Mouse (Mus musculus): ENCODE results near the gene Tnrc18. TPM values are rescaled to one million over a fixed set of nuclear protein-coding genes. Genes with fewer than 3 reads are reported as not detected.

Tnrc18 gene
- polyA plus RNA-seq, 1 experiment, result 13.9 TPM

DNA sequence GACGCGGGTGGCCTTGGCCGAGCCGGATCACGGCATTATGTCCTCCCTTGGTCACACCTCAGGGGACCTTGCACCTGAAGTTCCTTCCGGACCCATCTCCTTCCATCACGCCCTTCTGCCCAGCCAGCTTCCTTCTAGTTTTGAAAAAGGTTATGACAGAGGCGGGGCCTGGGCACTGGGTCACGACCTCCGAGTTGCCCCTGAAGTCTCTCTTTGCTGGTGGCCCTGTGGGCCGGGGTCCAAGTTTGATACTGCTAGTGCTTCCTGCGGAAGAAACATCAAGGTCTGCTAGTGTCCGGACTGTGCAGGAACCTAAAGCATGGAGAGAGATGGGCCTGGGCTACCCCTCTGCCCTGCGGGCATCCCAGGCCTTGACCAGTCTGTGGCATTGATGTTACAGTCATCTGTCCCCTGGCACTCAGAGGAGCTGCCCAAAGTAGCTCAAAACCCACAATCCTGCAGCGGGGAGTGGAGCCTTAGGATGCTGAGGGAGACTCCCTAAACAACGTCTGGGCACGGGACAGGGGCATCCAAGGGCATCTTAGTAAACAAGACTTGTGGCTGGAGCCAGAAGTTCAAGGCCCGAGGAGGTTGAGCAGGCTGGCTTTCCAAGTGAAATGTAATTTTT is 114.8 kb downstream of the Tnrc18 start:
- H3K4me1 ChIP-seq (ENCODE audit: control insufficient read depth, insufficient read depth, low read length), result no peaks in the 10 kb centered on the region

DNA sequence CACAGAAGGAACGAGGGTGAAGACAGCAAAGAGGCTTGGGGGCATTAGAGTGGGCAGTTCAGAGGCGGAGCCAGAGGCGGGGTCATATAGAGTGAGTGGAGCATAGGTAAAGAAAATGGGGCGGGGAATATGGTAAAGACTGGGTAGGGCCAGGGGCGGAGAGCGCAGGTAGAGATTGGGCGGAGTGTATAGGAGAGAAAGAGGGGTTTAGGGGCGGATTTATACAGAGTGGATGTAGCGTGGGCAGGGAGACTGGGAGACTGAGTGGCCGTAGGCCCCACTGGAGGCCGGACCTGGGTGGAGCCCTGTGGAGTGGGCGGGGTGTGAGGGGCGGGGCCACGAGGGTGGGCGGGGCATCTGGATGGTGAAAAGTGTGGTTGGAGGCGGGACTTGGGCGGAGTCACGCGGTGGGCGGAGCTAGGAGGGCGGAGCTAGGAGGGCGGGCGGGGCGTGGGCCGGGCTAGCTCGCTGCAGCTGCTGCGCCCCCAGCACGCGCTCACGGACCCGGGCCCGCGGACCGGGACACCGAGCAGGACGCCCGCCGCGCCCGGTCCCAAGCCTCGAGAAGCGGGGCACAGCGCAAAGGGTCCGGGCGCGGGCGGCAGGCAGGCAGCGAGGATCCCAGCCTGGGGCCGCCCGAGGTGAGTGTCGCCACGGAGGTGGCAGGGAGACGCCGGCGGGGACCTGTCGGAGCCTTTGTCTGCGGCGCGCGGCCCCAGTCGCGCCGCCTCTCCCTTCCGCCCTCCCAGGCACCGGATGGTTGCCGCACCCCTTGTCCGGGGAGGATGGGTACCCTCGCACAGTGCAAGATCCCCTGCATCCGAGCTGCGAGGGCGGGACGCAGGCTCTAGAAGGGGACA is 115.6 kb downstream of the Tnrc18 start:
- peak overlapping the region; percentile 63 for H3K4me3 ChIP-seq (ENCODE audit: low read depth, low read length)
- no peak overlapping the region for H3K27ac ChIP-seq (ENCODE audit: insufficient read depth, low read length)
- no peak for TF ChIP-seq POLR2A (IDR thresholded peaks at IDR 0.05; ENCODE audit: insufficient read depth, low read length)
- no peak for TF ChIP-seq CTCF (IDR thresholded peaks at IDR 0.05; ENCODE audit: low read depth, low read length)
- no peak for TF ChIP-seq EP300 (IDR thresholded peaks at IDR 0.05; ENCODE audit: insufficient read depth, low read depth, low read length)
- no peaks in the 10 kb centered on the region for H3K27me3 ChIP-seq (ENCODE audit: control insufficient read depth, insufficient read depth, low read length, poor library complexity, severe bottlenecking)
- no peaks in the 10 kb centered on the region for H3K9me3 ChIP-seq (replicated peaks; ENCODE audit: control insufficient read depth, insufficient read depth, low read length, poor library complexity, severe bottlenecking)
- no peaks in the 10 kb centered on the region for H3K4me1 ChIP-seq (ENCODE audit: control insufficient read depth, insufficient read depth, low read length)
- H3K36me3 ChIP-seq (ENCODE audit: control insufficient read depth, insufficient read depth, low read length, poor library complexity, severe bottlenecking), result no peaks in the 10 kb centered on the region
- peak overlapping the region; percentile 64 for H3K9ac ChIP-seq (ENCODE audit: low read depth, poor library complexity, severe bottlenecking)

More for the DNA sequence above, 114.8 kb downstream of the Tnrc18 start:
- Histone ChIP-seq H3K4me3 (ENCODE audit: low read depth, low read length) (peak overlapping the region; percentile 62), H3K9ac (ENCODE audit: low read depth, poor library complexity, severe bottlenecking) (peak overlapping the region; percentile 64), H3K27ac (ENCODE audit: insufficient read depth, low read length) (no peak overlapping the region), H3K36me3 (ENCODE audit: control insufficient read depth, insufficient read depth, low read length, poor library complexity, severe bottlenecking) (no peaks in the 10 kb centered on the region), H3K27me3 (ENCODE audit: control insufficient read depth, insufficient read depth, low read length, poor library complexity, severe bottlenecking) (no peaks in the 10 kb centered on the region), H3K9me3 (replicated peaks; ENCODE audit: control insufficient read depth, insufficient read depth, low read length, poor library complexity, severe bottlenecking) (no peaks in the 10 kb centered on the region)
- TF ChIP-seq CTCF (IDR thresholded peaks at IDR 0.05; ENCODE audit: low read depth, low read length), result no peak
- TF ChIP-seq POLR2A (IDR thresholded peaks at IDR 0.05; ENCODE audit: insufficient read depth, low read length), result no peak
- no peak for TF ChIP-seq EP300 (IDR thresholded peaks at IDR 0.05; ENCODE audit: insufficient read depth, low read depth, low read length)

DNA sequence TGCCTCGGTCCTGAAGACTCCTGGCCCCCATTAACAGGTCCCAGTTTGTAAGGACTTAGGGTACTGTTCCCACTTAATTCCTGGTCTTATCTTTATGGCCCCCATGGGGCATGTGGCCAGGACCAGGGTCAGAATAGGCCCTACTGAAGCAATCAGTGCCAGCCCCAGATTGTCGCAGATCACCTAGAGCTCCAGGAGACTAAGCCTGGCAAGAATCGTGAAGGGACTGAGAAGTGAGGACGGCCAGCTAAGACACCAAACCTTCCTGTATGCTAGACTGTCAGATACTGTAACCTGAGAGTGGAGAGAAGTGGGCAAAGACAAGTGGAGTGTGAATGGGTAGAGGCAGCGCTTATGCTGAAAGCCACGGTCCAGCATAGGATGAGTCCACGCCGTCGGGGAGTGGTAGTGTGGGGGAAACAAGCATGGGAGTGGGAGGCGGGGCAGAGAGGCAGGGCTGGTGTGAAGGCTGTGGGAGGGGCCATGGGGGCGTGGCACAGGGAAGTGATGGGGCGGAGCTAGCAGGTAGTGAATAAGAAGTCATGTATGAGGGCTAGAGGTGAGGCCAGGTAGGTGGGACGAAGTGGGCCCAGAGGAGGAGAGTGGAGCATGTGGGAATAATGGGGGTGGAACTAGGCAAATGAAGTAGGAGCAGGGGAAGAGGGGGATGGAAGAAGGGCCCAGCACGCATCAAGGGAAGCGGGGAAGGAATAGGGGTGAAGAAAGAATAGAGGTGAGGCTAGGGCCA is 116.4 kb downstream of the Tnrc18 start:
- H3K36me3 ChIP-seq (ENCODE audit: control insufficient read depth, insufficient read depth, low read length, poor library complexity, severe bottlenecking), result no peaks in the 10 kb centered on the region
- H3K9ac ChIP-seq (ENCODE audit: low read depth, poor library complexity, severe bottlenecking), result peak overlapping the region; percentile 64; the same call in 1 of the 2 replicates
- H3K4me1 ChIP-seq (ENCODE audit: control insufficient read depth, insufficient read depth, low read length), result no peaks in the 10 kb centered on the region
- no peak overlapping the region for H3K27ac ChIP-seq (ENCODE audit: insufficient read depth, low read length)
- no peaks in the 10 kb centered on the region for H3K27me3 ChIP-seq (ENCODE audit: control insufficient read depth, insufficient read depth, low read length, poor library complexity, severe bottlenecking)
- TF ChIP-seq CTCF (IDR thresholded peaks at IDR 0.05; ENCODE audit: low read depth, low read length), result no peak
- TF ChIP-seq POLR2A (IDR thresholded peaks at IDR 0.05; ENCODE audit: insufficient read depth, low read length), result no peak
- no peak for TF ChIP-seq EP300 (IDR thresholded peaks at IDR 0.05; ENCODE audit: insufficient read depth, low read depth, low read length)
- H3K4me3 ChIP-seq (ENCODE audit: low read depth, low read length), result peak overlapping the region; percentile 63
- no peaks in the 10 kb centered on the region for H3K9me3 ChIP-seq (replicated peaks; ENCODE audit: control insufficient read depth, insufficient read depth, low read length, poor library complexity, severe bottlenecking)

DNA sequence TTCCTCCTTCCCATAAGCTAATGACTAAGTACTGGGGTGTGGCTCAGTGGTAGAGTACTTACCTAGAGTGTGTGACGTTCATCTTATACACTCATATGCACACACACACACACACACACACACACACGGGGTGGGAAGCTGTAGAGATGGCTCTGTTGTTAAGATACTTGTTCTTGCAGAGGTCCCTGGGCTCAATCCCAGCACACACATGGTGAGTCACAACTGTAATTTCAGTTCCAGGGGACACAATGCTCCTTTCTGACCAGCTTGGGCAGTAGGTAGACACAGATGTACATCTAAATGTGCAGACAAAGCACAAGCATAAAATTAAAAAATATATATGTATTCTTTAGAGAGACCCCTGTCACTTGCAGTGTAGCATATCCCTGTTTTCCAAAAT is 119.7 kb downstream of the Tnrc18 start:
- TF ChIP-seq POLR2A (IDR thresholded peaks at IDR 0.05; ENCODE audit: insufficient read depth, low read length) (no peak), EP300 (IDR thresholded peaks at IDR 0.05; ENCODE audit: insufficient read depth, low read depth, low read length) (no peak), CTCF (IDR thresholded peaks at IDR 0.05; ENCODE audit: low read depth, low read length) (no peak)
- Histone ChIP-seq H3K27me3 (ENCODE audit: control insufficient read depth, insufficient read depth, low read length, poor library complexity, severe bottlenecking) (no peaks in the 10 kb centered on the region), H3K36me3 (ENCODE audit: control insufficient read depth, insufficient read depth, low read length, poor library complexity, severe bottlenecking) (no peaks in the 10 kb centered on the region), H3K4me3 (ENCODE audit: low read depth, low read length) (no peak overlapping the region), H3K9ac (ENCODE audit: low read depth, poor library complexity, severe bottlenecking) (no peak overlapping the region), H3K9me3 (replicated peaks; ENCODE audit: control insufficient read depth, insufficient read depth, low read length, poor library complexity, severe bottlenecking) (no peaks in the 10 kb centered on the region), H3K4me1 (ENCODE audit: control insufficient read depth, insufficient read depth, low read length) (no peaks in the 10 kb centered on the region), H3K27ac (ENCODE audit: insufficient read depth, low read length) (no peak overlapping the region)

DNA sequence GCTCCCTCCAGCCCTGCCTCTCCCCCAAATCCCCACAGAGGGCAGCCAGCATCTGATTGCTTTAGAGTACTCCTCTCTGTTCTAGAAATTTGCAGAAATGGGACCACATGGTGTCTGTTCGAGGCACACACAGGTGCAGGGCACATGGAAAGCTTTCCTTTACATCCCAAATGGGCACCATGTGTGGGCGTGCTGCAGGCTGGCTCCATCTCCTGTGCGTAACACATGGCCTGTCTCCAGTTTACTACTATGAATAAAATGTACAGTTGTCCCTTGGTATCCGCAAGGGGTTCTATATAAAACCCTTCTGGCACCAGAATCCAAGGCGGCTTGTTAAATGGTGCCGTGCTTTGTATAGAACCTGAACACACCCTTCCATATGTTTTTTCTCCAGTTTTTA is 120.6 kb downstream of the Tnrc18 start:
- no peaks in the 10 kb centered on the region for H3K4me1 ChIP-seq (ENCODE audit: control insufficient read depth, insufficient read depth, low read length)
- no peak overlapping the region for H3K4me3 ChIP-seq (ENCODE audit: low read depth, low read length)
- no peaks in the 10 kb centered on the region for H3K9me3 ChIP-seq (replicated peaks; ENCODE audit: control insufficient read depth, insufficient read depth, low read length, poor library complexity, severe bottlenecking)
- no peak for TF ChIP-seq EP300 (IDR thresholded peaks at IDR 0.05; ENCODE audit: insufficient read depth, low read depth, low read length)
- TF ChIP-seq CTCF (IDR thresholded peaks at IDR 0.05; ENCODE audit: low read depth, low read length), result no peak
- TF ChIP-seq POLR2A (IDR thresholded peaks at IDR 0.05; ENCODE audit: insufficient read depth, low read length), result no peak
- H3K36me3 ChIP-seq (ENCODE audit: control insufficient read depth, insufficient read depth, low read length, poor library complexity, severe bottlenecking), result no peaks in the 10 kb centered on the region
- no peak overlapping the region for H3K27ac ChIP-seq (ENCODE audit: insufficient read depth, low read length)
- no peaks in the 10 kb centered on the region for H3K27me3 ChIP-seq (ENCODE audit: control insufficient read depth, insufficient read depth, low read length, poor library complexity, severe bottlenecking)
- H3K9ac ChIP-seq (ENCODE audit: low read depth, poor library complexity, severe bottlenecking), result no peak overlapping the region
